Mouse (Mus musculus) urinary bladder, postnatal 10 days (tissue): Measurements from ENCODE around the gene Inhba.

Source experiments
- DNase-seq: peaks from one replicate; pipeline ENCODE4 v3.0.0; 2022; ENCODE audit warnings: low spot score

Inhba gene

GRCm38 (mm10) chr13:16023070-16024039, 11.7 kb downstream of the Inhba start:
- DNase-seq, result no peak

- no peak for DNase-seq
These were observed 19.0 kb downstream of the Inhba start for GRCm38 (mm10) chr13:16030557-16031057.

- DNase-seq, result no peak
These were observed 20.8 kb downstream of the Inhba start for GRCm38 (mm10) chr13:16032425-16032824.

GRCm38 (mm10) chr13:16032935-16033592, 21.4 kb downstream of the Inhba start:
- no peak for DNase-seq

- DNase-seq, result no peak
These were observed 57.4 kb downstream of the Inhba start for GRCm38 (mm10) chr13:16069079-16069478.

GRCm38 (mm10) chr13:16077276-16077675, 65.6 kb downstream of the Inhba start:
- DNase-seq, result no peak

GRCm38 (mm10) chr13:16078216-16078731, 66.6 kb downstream of the Inhba start:
- DNase-seq, result no peak

- no peak for DNase-seq
These were observed 68.6 kb downstream of the Inhba start for GRCm38 (mm10) chr13:16080205-16080604.
